Mouse (Mus musculus): Measurements from ENCODE around the gene Zdhhc11.
"Not testable (repeated sequence)": the region's sequence is repeated elsewhere in the genome, so short reads cannot be mapped to it uniquely, and the experiment has no call there.

Gene Zdhhc11

GRCm38 (mm10) chr13:74006881-74007280 lies 43.2 kb downstream of the Zdhhc11 start:
- in situ Hi-C loops (cut with MseI, MboI) = not testable (repeated sequence)

- in situ Hi-C loops (cut with MseI, MboI) = not testable (repeated sequence)
These were observed 44.6 kb downstream of the Zdhhc11 start for GRCm38 (mm10) chr13:74008216-74008615.

- in situ Hi-C loops (cut with MseI, MboI) = no loop called here
These were observed 45.5 kb downstream of the Zdhhc11 start, which contains the start of gene Tppp for GRCm38 (mm10) chr13:74008948-74009718. Gene Tppp, plus strand, starts transcription at chr13:74009407.

- in situ Hi-C loops (cut with MseI, MboI) = no loop called here
These were observed 46.4 kb downstream of the Zdhhc11 start for GRCm38 (mm10) chr13:74009791-74010614.

- in situ Hi-C loops (cut with MseI, MboI) = no loop called here
These were observed 47.0 kb downstream of the Zdhhc11 start for GRCm38 (mm10) chr13:74010678-74011077.

GRCm38 (mm10) chr13:74015908-74016307 lies 52.3 kb downstream of the Zdhhc11 start:
- in situ Hi-C loops (cut with MseI, MboI) = no loop called here

- in situ Hi-C loops (cut with MseI, MboI) = no loop called here
These were observed 53.8 kb downstream of the Zdhhc11 start for GRCm38 (mm10) chr13:74017426-74017825.

GRCm38 (mm10) chr13:74019006-74019405 lies 55.4 kb downstream of the Zdhhc11 start:
- in situ Hi-C loops (cut with MseI, MboI) = not testable (repeated sequence)

- in situ Hi-C loops (cut with MseI, MboI) = loop anchor here in 1 of 2 experiments (10.0 kb wide), 1 partner anchor 51 kb away; no protein-coding TSS in a partner anchor
These were observed 61.8 kb downstream of the Zdhhc11 start for GRCm38 (mm10) chr13:74025151-74026081.

- in situ Hi-C loops (cut with MseI, MboI) = loop anchor here in 1 of 2 experiments (10.0 kb wide), 1 partner anchor 51 kb away; no protein-coding TSS in a partner anchor
These were observed 62.6 kb downstream of the Zdhhc11 start for GRCm38 (mm10) chr13:74026215-74026614.

- in situ Hi-C loops (cut with MseI, MboI) = loop anchor here in 1 of 2 experiments (10.0 kb wide), 1 partner anchor 53 kb away; no protein-coding TSS in a partner anchor
These were observed 64.5 kb downstream of the Zdhhc11 start for GRCm38 (mm10) chr13:74028116-74028515.

- in situ Hi-C loops (cut with MseI, MboI) = loop anchor here in 1 of 2 experiments (10.0 kb wide), 1 partner anchor 54 kb away; no protein-coding TSS in a partner anchor
These were observed 65.4 kb downstream of the Zdhhc11 start for GRCm38 (mm10) chr13:74029013-74029412.

- in situ Hi-C loops (cut with MseI, MboI) = no loop called here
These were observed 67.0 kb downstream of the Zdhhc11 start for GRCm38 (mm10) chr13:74030691-74031090.

- in situ Hi-C loops (cut with MseI, MboI) = no loop called here
These were observed 67.5 kb downstream of the Zdhhc11 start for GRCm38 (mm10) chr13:74031133-74031532.

- in situ Hi-C loops (cut with MseI, MboI) = no loop called here
These were observed 71.1 kb downstream of the Zdhhc11 start for GRCm38 (mm10) chr13:74034756-74035155.

GRCm38 (mm10) chr13:74035776-74036175 lies 72.1 kb downstream of the Zdhhc11 start:
- in situ Hi-C loops (cut with MseI, MboI) = no loop called here

- in situ Hi-C loops (cut with MseI, MboI) = no loop called here
These were observed 76.3 kb downstream of the Zdhhc11 start for GRCm38 (mm10) chr13:74039926-74040325.

Data from mouse trophoblast stem cell (cell line).